Mouse (Mus musculus) cerebellum, adult 11-12 months (tissue): ENCODE measurements around the gene AW011738.

Experiments
- DNase-seq: peaks from one replicate; pipeline ENCODE4 v3.0.0; 2022

The AW011738 gene

GRCm38 (mm10) chr4:156200623-156201475, 2.3 kb upstream of the AW011738 start, which contains the start of gene Isg15:
TSS of gene Isg15 (minus strand) at chr4:156200818.
- DNase-seq, result no peak

- no peak for DNase-seq
Measured at GRCm38 (mm10) chr4:156202462-156202893, 626 bp upstream of the AW011738 start.

GRCm38 (mm10) chr4:156203413-156204131, 468 bp downstream of the AW011738 start:
- DNase-seq, result no peak

- DNase-seq, result no peak
Measured at GRCm38 (mm10) chr4:156208872-156209271, 5.8 kb downstream of the AW011738 start.

GRCm38 (mm10) chr4:156209963-156210635, 7.0 kb downstream of the AW011738 start:
- no peak for DNase-seq

GRCm38 (mm10) chr4:156213134-156213533, 10.0 kb downstream of the AW011738 start:
- DNase-seq, result no peak

- DNase-seq, result no peak
Measured at GRCm38 (mm10) chr4:156215649-156216048, 12.5 kb downstream of the AW011738 start, which contains the start of gene Perm1. TSS of gene Perm1 (plus strand) at chr4:156215868.

- DNase-seq, result no peak
Measured at GRCm38 (mm10) chr4:156216196-156216595, 13.1 kb downstream of the AW011738 start.

GRCm38 (mm10) chr4:156217022-156217669, 14.0 kb downstream of the AW011738 start:
- no peak for DNase-seq

GRCm38 (mm10) chr4:156217838-156218237, 14.7 kb downstream of the AW011738 start:
- DNase-seq, result no peak

- no peak for DNase-seq
Measured at GRCm38 (mm10) chr4:156219936-156220335, 16.8 kb downstream of the AW011738 start.

GRCm38 (mm10) chr4:156224276-156224675, 21.2 kb downstream of the AW011738 start:
- DNase-seq, result no peak

GRCm38 (mm10) chr4:156227752-156228392, 24.8 kb downstream of the AW011738 start:
- DNase-seq, result no peak

GRCm38 (mm10) chr4:156228393-156229024, 25.4 kb downstream of the AW011738 start:
- DNase-seq, result no peak

- DNase-seq, result no peak
Measured at GRCm38 (mm10) chr4:156234021-156234501, 31.0 kb downstream of the AW011738 start.

- peak; percentile 82 for DNase-seq
Measured at GRCm38 (mm10) chr4:156234701-156235213, 31.7 kb downstream of the AW011738 start, which contains the start of gene Plekhn1. TSS of gene Plekhn1 (minus strand) at chr4:156234857.

- DNase-seq, result no peak
Measured at GRCm38 (mm10) chr4:156235360-156235770, 32.3 kb downstream of the AW011738 start.

- DNase-seq, result peak; percentile 89
Measured at GRCm38 (mm10) chr4:156235808-156236533, 32.9 kb downstream of the AW011738 start, which contains the start of gene Noc2l. TSS of gene Noc2l (plus strand) at chr4:156236010.

- DNase-seq, result peak; percentile 59
Measured at GRCm38 (mm10) chr4:156236651-156237447, 33.7 kb downstream of the AW011738 start.
